Mouse (Mus musculus): ENCODE measurements around the gene Arv1.

Arv1 gene

DNA sequence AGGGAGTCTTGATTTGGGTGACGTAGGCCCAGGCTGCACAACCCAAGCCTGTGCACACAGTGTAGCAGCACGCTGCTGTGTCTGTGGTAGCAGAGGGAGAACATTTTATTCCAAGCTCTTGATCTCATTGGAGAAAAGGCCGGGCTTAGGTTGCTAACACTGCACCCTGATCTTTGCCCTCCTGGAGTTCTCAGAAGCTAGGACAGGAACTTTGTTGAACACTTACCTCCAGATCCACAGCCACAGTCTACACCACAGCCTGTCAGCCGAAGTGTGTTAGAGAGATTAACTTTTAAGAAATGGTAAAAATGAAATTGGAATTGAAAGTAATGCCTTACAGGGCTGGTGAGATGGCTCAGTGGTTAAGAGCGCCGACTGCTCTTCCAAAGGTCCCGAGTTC lies 2.4 kb downstream of the Arv1 start:
- no peak for DNase-seq (ENCODE audit: low spot score)

DNA sequence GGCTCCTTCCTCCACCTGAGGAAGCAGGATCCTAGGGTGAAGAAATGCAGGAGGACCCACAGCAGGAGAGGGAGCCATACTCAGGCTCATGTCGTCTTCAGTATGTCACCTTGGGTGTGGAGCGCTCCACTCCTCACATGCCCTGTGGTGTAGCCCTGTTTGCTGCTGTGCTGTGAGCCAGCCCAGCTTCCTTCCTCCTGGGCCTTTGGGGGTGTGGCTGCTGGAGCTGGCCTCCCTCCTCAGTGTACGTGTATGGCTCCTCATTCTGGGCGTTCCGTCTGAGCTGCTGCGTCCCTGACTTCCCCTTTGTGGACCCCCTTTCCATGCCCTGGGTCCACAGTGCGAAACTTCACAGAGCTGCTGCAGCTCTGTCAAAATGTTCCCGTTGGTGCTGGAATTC lies 10.9 kb downstream of the Arv1 start:
- no peak for DNase-seq (ENCODE audit: low spot score)

DNA sequence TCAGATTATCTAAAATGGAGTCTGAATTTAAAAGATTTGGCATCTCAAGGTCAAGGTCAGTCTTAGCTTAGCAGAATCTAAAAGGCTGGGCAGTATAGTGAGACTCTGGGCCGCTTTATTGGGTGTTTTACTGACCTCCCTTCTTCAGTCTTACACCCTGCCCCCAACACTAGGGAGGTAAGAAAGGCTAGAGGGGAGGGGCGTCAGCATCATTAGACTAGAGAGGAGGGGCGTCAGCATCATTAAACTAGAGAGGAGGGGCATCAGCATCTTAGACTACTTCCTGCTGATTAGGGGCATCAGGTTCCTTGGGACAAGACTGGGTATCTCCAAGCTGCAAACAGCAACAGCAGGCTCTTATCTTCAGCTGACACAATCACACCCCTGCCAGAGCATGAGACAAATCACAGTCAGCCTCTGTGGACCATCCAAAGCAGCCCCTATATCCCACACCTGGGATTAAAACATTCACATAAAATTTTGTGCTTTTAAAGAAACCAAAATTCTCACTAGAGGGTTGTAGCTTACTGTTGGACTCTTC lies 13.5 kb downstream of the Arv1 start:
- no peak for DNase-seq (ENCODE audit: low spot score)

DNA sequence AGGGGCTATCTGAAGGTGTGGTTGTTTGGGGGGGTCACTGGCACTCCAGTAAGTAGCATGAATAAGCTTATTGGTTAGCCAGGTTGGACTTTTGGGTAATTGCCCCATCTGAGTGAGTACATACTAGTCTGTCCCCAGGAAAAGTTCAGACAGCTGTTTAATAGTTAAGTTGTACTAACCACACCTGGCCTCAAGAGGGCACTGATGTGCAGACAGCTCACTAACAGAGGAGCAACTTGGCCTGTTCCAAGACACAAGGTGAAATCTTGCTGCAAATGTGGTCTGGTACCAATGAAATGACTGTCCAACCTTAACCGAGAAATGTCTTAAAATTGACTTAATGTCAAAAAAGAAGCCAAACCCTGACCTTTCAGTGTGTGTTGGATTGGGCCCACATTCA lies 17.3 kb downstream of the Arv1 start:
- DNase-seq (ENCODE audit: low spot score) = peak; percentile 15

DNA sequence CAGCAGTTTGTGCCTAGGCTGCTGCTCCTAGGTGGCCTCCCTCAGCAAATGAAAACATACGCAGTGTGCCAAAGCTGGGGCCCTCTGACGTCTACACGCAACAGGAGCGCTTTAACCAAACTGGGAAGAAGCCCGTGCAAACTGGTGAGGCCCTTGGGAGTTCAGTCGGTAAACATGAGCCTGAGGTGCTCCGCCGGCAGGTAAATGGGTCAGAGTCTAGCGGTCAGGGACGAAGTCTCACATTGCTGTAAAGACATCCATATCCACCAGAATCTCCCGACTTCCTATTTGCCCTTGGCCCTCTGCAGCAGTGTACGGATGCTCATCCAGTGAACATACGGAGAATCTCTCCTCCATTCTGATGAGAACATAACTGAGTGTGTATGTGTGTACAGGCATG lies 24.7 kb downstream of the Arv1 start:
- DNase-seq (ENCODE audit: low spot score) = no peak

DNA sequence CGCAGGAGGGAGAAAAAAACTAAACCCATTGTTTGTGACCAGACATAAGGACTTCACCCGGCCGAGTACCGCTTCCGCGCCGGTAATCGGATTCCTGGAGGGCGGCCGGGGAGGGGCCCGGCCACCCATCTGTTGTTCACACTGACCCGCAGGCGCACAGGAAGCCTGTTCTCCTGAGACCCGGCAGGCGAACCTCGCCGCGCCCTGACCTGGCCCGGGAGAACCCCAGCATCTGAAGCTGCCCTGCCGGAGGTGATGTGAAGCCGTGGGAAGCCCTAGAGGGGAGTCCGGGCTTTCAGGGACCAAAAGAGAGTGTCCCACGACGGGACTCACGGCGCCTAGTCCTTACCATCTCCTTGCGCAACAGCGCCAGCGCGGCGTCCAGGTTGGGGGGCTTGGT lies 29.3 kb downstream of the Arv1 start:
- peak; percentile 11 for DNase-seq (ENCODE audit: low spot score)

DNA sequence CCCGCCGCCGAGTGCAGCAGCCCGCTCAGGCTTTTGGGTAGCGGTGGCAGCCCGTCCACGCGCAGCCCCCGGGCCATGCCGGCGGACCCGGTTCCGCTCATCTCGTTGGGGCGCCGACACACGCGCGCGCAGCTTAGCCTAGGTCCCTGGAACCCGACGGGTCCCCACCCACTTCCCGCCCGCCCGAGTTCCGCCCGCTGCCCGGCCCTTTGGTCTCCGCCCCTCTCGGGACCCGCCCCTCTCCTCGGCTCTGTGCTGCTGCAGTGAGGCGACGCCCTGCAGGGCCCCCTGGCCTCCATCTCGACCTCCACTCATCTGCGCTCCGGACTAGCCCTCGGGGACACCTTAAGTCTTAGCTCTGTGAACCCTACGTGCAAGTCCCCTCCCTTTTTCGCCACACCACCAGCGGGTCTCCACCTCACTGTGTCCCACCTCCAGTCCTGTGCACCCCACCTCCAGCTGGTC lies 29.8 kb downstream of the Arv1 start, which contains the start of gene Fam89a:
Gene Fam89a, minus strand, starts transcription at position 124 of the 465 bp plus-strand sequence.
- peak; percentile 58 for DNase-seq (ENCODE audit: low spot score)

DNA sequence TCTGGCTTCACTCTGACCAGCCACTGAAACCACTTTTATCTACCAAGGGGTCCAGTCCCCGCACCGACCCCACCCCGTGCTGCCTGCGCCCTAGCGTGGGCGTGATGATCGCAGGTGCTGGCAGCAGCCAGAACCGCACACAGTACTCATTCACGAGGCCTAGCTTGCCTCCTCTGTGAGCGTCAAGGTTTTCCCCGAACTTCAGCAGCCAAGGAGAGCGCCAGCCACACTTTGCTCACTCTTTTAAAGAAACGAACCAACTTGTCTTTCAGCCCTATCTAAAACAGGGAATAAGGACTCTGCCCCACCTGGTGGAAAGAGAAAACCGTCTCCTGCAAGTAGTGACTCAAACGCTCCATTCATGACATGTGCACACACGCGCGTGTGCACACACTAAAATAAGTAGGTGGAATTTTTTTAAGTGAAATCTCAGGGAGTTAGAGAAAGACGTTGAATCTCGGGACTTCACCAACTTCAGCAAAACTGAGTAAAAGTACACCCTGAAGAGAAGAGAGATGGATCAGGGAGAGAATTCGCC lies 30.5 kb downstream of the Arv1 start:
- no peak for DNase-seq (ENCODE audit: low spot score)

DNA sequence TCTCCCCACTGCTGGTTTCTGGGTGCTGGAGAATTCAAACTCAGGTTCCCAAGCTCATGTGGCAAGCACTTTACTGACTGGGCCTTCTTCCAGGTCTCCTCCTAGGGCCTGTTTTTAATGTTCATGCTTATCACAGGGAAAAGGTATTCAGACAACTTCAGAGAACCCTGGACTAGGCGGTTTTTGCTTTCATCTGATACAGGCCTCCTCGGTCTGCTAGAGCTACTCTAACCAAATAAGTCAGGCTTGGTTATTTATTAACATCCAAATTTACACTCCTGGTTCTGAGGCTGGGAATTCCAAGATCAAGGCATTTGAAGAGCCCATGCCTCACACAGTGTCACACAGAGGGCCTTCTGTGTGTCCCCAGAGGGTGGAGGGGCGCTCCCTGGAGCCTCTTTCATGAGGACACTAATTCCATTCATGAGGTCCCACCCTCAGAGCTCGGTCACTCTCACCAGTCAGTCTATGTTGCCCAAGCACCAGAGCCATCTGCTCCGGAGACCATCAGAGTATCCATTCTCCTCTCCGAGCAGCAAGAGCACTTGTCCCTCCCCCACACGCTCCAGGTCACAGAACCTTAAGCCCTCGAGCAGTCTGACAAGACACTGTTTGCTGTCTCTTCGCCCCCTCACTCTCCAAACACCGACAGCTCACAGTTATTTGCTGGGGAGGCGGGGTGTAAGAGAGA lies 32.3 kb downstream of the Arv1 start:
- no peak for DNase-seq (ENCODE audit: low spot score)

DNA sequence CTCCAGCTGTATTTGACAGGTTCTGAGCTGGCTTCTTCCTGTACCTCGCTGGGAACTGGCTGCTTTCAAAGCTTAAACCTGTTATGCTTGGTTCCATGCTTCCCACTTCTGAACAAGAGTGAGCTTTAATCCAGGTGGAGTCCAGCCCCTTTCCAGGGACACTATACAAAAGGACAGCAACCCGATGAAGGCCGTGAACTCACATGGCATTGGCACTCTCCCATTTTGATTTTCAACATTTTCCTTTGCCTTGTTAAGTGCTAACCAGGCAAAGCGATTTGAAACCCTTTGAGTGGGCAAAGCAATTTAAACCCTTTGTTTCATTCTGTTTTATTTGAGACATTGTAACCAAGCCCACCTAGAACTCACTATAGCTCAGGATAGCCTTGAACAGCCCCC lies 32.9 kb downstream of the Arv1 start:
- no peak for DNase-seq (ENCODE audit: low spot score)

DNA sequence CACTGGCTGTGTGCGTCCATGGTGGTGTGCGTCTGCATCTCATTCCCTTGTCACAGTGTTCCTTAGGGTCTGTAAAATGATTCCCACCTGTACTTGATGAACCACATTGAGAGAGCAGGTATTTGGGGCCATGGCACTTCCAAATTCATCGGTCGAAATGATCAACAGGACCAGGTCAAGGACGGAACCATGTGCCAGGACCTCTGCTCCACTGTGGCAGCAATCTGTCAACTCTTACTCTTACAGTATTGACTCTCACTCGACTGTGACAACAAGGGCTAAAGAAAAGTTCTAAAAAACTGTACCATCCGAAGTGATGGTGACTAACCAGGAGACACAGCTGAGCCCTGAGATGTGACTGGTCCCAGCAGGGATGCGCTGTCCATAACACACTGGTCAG lies 33.5 kb downstream of the Arv1 start:
- no peak for DNase-seq (ENCODE audit: low spot score)

DNA sequence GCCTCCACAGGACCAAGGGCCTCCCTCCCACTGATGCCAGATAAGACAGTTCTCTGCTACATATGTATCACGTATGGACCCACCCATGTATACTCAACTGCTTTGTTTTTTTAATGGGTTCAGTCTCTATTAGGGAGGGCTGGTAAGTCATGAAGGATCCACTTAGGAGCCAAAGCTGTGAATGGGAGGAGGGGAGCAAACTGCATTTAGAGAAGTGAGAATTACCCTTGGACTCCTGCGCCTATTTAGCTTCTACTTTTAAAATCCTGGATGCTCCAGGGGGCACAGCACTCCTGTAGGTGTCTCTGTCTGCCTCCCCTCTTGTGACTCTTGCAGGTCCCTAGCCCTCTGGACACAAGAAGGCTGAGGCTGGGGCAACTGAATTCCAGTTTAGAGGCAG lies 34.2 kb downstream of the Arv1 start:
- no peak for DNase-seq (ENCODE audit: low spot score)

DNA sequence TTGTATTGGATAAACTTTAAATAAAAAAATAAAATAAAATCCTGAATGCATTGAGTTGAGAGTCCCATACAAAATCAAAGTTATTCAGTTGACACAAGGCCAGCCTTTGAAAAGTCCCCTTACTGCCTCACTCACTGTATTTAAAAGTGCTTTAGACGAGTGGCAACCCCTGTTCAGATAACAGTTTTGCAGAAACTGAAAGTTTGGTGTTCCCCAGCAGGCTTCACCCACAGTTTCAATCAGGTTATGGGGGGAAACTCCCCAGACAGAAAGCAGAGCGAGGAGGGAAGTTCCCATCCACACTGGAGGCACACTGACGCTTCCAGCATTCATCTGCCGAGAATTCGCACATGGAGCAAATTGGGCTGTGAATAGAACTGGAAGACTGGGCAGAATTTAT lies 34.7 kb downstream of the Arv1 start:
- no peak for DNase-seq (ENCODE audit: low spot score)

DNA sequence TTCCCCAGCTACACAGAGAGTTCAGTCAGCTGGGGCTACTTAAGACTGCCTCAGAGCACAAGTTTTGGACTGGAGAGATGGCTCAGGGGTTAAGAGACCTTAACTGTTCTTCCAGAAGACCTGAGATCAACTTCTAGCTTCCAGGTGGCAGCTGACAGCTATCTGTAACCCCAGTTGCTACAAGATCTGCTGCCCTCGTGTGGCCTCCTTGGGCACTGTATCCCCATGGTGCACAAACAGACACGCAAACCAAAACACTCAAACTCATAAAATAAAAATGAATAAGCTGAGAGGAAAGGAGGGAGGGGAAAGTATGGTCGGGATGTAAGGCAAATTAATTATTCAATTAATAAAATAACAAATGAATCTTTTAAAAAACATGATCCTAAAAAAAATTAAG lies 36.6 kb downstream of the Arv1 start:
- peak; percentile 34 for DNase-seq (ENCODE audit: low spot score)

DNA sequence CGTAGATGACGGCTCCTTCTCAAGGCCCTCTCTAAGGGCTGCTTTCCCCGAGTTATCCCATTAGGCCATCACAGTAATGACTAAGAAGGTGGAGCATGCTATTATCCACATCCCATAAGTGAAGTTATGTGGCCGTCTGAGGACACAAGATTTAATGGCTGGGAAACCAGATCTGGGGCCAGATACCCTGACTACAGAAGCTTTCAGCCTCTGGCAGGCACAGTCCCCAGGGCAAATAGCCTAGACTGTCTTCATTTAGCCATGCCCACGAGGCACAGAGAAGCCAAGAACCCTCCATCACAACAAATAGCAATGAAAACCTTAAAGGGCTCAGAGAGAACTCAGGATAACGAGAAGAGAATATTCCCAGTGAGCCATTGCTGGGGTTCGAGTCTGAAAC lies 41.1 kb downstream of the Arv1 start:
- DNase-seq (ENCODE audit: low spot score) = no peak

DNA sequence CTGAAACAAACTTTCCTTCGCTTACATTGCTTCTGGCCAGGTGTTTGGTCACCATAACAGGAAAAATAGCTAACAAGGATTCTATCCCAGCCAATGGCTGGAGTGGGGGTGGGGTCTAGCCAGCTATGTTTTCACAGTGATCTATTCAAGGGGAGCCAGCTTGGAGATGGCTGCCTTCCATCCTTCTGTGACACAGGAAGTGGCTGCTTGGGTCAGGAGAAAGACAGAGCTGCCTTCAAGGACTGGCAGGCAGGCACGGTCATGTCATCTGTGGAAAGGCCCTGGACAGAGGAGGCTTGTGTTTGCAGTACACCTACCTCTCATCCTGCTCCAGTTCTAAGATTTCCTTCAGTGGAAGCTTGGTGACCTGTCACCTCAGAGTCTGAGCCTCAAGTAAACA lies 50.5 kb downstream of the Arv1 start:
- DNase-seq (ENCODE audit: low spot score) = no peak

DNA sequence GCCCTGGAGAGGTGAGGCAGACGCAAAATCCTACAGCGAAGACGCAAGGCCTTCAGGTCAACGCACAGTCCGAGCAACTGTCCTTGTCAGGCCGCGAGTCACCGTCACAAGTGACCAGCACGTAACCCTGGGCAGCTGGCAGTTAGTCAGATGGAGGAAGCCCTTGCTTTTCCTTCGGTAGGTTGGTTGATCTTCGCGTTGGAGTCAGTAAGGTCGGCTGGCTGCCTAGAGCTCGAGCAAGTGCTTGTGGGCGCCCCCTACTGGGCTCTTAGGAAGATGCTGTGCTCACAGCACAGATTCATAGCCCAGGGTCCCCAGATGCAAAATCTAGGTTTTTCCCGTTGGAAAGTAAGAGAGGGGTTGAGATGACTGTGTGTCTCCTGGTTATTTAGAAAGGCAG lies 53.8 kb downstream of the Arv1 start:
- DNase-seq (ENCODE audit: low spot score) = peak; percentile 53

DNA sequence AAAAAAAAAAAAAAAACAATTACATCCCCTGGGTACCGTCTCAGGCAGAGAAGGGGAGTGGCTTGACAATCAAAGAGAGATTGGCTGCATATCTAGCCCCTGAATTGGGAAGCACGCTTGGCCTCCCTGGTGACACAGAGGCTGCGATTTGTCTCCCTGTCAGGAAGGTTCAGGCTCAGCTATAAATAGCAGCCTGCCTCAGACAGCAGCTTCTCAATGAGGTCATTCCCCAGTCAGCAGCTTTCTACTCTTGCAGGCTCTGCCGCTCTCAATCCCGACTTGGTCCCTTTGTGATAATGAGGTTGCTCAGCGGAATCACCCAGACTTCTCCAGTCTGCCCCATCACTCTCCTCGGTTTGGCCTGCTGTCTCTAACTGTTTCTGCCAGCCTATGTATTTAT lies 58.3 kb downstream of the Arv1 start:
- DNase-seq (ENCODE audit: low spot score) = no peak

DNA sequence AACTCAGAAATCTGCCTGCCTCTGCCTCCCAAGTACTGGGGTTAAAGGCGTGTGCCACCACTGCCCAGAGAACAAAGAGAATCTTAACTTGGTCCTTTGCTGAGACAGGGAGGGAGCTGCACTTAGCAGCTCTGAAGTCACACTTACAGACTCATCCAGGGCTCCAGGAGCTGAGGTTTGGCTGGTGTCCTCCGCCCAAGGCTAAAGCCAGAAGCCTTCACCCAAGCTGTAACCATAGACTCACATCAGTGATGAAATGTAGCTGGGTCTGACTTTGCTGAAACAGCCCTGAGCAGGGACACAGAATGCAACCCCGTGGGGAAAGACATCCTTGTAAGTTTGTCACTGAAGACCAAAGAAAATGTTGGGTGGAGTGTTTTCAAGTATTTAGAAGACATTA lies 60.5 kb downstream of the Arv1 start:
- no peak for DNase-seq (ENCODE audit: low spot score)

DNA sequence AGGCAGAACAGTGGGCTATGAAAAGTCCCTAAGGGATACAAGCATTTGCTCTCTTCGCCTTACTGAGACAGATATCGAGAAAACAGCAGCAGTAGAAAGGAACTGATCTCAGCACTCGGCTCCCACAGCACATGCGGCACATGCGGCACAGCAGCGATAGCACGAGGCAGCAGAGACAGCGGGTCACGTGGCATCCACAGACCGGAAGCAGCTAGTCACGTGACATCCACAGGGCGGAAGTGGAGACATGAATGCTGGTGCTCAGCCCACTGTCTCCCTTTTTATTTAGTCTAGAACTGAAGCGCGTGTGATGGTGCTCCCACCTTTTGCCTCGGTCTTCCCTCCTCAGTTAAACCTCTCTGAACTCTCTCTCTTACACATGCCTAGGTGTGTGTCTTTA lies 61.3 kb downstream of the Arv1 start:
- no peak for DNase-seq (ENCODE audit: low spot score)
